Mouse (Mus musculus): Measurements from ENCODE around the gene Phf11a. TPM values are rescaled to one million over a fixed set of nuclear protein-coding genes. Genes with fewer than 3 reads are reported as not detected.
"Not testable (repeated sequence)": the region's sequence is repeated elsewhere in the genome, so short reads cannot be mapped to it uniquely, and the experiment has no call there.

The Phf11a gene
- polyA plus RNA-seq (2015; fragmentation: Nextera tagmentation; extraction: Ambion mirVana): not detected in 2 replicates

DNA sequence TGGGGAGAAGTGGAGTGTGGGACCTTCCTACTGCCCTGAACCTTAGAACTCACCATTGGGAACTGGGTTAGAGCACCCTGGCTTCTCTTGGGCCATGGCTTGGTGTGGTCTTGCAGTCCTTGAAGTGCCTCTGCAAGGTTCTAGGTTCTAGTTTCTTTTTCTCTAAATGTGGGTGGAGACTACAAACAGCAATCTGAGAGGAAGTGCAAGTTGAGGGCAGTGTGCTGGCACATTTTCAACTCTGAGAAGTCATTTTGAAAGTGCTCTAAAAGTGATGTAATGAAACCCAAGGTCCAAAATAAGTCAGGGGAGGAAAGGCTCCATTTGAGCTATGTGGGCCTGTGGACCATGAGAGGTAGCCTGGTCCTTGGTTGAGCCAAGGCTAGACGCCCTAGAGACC is at the start of gene Phf11a:
TSS of gene Phf11a (minus strand) at position 132 of the 400 bp plus-strand sequence.
- 68% methylated on average over 1 of the region's 1 CpGs for WGBS
- not testable (repeated sequence) for H3K9ac ChIP-seq; H3K9me3 ChIP-seq; H3K27me3 ChIP-seq; H3K4me1 ChIP-seq; H3K27ac ChIP-seq; H3K4me2 ChIP-seq; ATAC-seq (ENCODE audit: insufficient number of reproducible peaks, insufficient read depth, low FRiP score, low TSS enrichment, low read depth); H3K4me3 ChIP-seq; H3K36me3 ChIP-seq

DNA sequence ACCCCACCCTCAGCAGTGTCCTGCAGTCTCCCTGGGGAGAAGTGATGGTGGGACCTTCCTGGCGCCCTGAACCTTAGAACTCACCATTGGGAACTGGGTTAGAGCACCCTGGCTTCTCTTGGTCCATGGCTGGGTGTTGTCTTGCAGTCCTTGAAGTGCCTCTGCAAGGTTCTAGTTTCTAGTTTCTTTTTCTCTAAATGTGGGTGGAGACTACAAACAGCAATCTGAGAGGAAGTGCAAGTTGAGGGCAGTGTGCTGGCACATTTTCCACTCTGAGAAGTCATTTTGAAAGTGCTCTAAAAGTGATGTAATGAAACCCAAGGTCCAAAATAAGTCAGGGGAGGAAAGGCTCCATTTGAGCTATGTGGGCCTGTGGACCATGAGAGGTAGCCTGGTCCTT is 43.9 kb upstream of the Phf11a start, which contains the start of gene Phf11b:
TSS of gene Phf11b (minus strand) at position 163 of the 400 bp plus-strand sequence.
- H3K4me1 ChIP-seq; H3K27me3 ChIP-seq; H3K9ac ChIP-seq; H3K4me3 ChIP-seq; H3K27ac ChIP-seq; H3K9me3 ChIP-seq; H3K4me2 ChIP-seq; ATAC-seq (ENCODE audit: insufficient number of reproducible peaks, insufficient read depth, low FRiP score, low TSS enrichment, low read depth); H3K36me3 ChIP-seq: not testable (repeated sequence)
- 62% methylated on average over 1 of the region's 1 CpGs for WGBS

DNA sequence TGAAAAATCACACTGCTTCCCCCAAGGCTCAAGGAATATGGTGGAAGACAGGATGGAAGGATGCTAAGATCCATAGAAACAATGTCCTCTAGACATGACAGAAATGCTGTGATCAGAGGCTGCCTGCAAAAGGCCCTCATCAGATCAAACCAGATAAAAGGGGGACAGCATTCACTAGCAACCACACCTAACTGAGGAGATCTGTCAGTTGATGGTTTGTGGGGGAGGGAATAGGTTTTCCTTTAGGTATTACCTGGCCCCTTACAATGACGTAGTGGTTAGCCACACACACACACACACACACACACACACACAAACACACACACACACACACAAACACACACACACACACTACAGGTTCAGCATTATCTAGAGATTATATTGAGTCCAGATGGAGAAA is 42.2 kb upstream of the Phf11a start:
- no peak overlapping the region for H3K4me3 ChIP-seq
- no peaks in the 10 kb centered on the region for H3K36me3 ChIP-seq
- no peak overlapping the region for H3K27ac ChIP-seq
- H3K27me3 ChIP-seq: no peaks in the 10 kb centered on the region
- WGBS: 65% methylated on average over 1 of the region's 1 CpGs
- H3K9ac ChIP-seq: no peak overlapping the region
- ATAC-seq (ENCODE audit: insufficient number of reproducible peaks, insufficient read depth, low FRiP score, low TSS enrichment, low read depth): no peak
- H3K4me2 ChIP-seq: no peak overlapping the region
- no peaks in the 10 kb centered on the region for H3K9me3 ChIP-seq
- no peaks in the 10 kb centered on the region for H3K4me1 ChIP-seq

DNA sequence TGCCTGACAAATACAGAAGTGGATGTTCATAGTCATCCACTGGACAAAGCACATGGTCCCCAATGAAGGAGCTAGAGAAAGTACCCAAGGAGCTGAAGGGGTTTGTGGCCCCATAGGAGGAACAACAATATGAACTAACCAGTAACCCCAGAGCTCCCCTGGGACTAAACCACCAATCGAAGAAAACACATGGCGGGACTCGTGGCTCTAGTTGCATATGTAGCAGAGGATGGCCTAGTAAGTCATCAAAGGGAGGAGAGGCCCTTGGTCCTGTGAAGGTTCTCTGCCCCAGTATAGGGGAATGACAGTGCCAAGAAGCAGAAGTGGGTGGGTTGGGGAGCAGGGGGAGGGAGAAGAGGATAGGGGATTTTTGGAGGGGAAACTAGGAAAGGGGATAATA is 38.7 kb upstream of the Phf11a start:
- not testable (repeated sequence) for H3K9me3 ChIP-seq; H3K27ac ChIP-seq; H3K4me2 ChIP-seq; ATAC-seq (ENCODE audit: insufficient number of reproducible peaks, insufficient read depth, low FRiP score, low TSS enrichment, low read depth); H3K4me3 ChIP-seq; H3K27me3 ChIP-seq; H3K4me1 ChIP-seq; H3K36me3 ChIP-seq; H3K9ac ChIP-seq
- WGBS: 60% methylated on average over 3 of the region's 3 CpGs

DNA sequence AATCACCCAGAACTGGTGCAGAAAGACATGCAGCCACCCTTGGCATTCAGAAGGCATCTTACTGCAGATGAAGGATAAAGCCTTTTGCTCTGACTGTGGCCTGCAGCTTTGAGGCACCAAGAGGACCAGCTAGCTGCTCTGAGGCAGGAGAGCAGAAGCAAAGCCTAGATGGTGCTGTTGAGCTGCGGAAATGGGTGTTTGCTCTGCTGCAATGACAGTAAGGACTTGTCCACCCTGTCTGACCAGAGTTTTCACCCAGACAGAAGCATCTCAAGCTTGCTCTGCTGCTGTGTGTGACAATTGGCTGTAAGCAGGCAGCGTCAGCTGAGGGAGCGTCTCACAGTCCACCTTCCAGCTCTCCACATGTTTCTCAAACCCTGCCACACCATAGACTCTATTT is 33.2 kb upstream of the Phf11a start:
- ATAC-seq (ENCODE audit: insufficient number of reproducible peaks, insufficient read depth, low FRiP score, low TSS enrichment, low read depth); H3K4me3 ChIP-seq; H3K4me1 ChIP-seq; H3K9ac ChIP-seq; H3K4me2 ChIP-seq; H3K36me3 ChIP-seq; H3K9me3 ChIP-seq; H3K27ac ChIP-seq; H3K27me3 ChIP-seq: not testable (repeated sequence)
- 46% methylated on average over 3 of the region's 3 CpGs for WGBS

DNA sequence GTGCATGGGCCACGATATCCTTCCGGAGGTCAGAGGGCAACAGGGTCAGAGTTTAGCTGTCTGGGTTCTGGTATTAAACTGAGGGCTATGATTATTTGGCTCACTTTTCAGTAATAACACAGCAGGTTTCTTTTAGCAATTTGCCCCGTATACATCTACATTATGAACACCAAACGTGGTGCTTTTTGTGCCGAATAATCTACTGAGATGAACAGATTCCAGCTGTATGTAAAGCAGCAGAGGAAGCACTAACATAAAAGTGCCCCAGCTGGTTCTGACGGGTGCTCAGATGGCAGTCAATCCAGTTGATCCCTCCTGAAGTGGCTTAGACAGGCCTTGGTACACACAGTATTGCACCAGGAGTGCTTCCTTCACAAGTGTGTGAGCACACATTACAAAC is 22.6 kb upstream of the Phf11a start:
- WGBS: 71% methylated on average over 6 of the region's 6 CpGs
- H3K36me3 ChIP-seq; H3K27me3 ChIP-seq; H3K4me3 ChIP-seq; ATAC-seq (ENCODE audit: insufficient number of reproducible peaks, insufficient read depth, low FRiP score, low TSS enrichment, low read depth); H3K27ac ChIP-seq; H3K4me1 ChIP-seq; H3K9me3 ChIP-seq; H3K4me2 ChIP-seq; H3K9ac ChIP-seq: not testable (repeated sequence)

DNA sequence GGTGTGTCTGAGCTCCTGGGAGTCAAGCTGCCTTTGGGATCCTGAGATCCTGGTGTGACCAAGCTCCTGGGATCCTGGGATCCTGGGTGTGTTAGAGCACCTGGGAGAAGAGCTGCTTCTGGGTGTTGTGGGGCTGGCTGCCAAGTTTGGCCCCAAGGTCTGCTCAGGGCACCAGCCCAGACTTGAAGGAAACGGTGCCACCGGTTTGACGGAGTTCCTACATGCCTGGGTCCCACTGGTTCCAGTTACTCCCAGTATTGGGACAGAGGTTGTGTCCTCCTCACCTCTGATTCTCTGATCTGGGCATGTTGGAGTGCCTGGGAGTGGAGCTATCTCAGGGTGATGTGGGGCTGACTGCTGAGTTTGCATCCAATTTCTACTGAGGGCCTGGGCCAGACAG is 21.7 kb upstream of the Phf11a start:
- not testable (repeated sequence) for ATAC-seq (ENCODE audit: insufficient number of reproducible peaks, insufficient read depth, low FRiP score, low TSS enrichment, low read depth); H3K4me3 ChIP-seq; H3K36me3 ChIP-seq; H3K9ac ChIP-seq; H3K27me3 ChIP-seq; H3K4me1 ChIP-seq; H3K27ac ChIP-seq; H3K4me2 ChIP-seq; H3K9me3 ChIP-seq
- WGBS: 91% methylated on average over 3 of the region's 3 CpGs

DNA sequence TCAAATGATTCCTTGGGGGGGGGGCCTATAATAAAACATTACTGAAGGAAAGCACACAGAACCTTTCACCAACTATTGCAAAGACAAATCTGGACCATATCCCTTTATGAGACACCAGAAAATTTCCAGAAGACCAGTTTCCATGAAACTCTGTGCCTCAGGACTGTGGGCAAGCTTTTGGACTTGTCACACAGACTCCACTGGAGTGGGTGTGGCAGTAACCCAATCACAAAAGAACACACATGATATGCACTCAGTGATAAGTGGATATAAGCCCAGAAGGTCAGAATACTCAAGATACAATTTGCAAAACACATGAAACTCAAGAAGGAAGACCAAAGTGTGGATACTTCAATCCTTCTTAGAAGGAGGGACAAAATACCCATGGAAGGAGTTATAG is 5.6 kb downstream of the Phf11a start:
- not testable (repeated sequence) for H3K9me3 ChIP-seq; H3K9ac ChIP-seq; H3K4me2 ChIP-seq; H3K36me3 ChIP-seq; ATAC-seq (ENCODE audit: insufficient number of reproducible peaks, insufficient read depth, low FRiP score, low TSS enrichment, low read depth); H3K4me3 ChIP-seq; H3K27me3 ChIP-seq; H3K27ac ChIP-seq; H3K4me1 ChIP-seq

DNA sequence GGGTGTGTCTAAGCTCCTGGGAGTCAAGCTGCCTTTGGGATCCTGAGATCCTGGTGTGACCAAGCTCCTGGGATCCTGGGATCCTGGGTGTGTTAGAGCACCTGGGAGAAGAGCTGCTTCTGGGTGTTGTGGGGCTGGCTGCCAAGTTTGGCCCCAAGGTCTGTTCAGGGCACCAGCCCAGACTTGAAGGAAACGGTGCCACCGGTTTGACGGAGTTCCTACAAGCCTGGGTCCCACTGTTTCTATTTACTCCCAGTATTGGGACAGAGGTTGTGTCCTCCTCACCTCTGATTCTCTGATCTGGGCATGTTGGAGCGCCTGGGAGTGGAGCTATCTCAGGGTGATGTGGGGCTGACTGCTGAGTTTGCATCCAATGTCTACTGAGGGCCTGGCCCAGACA is 22.4 kb downstream of the Phf11a start:
- H3K36me3 ChIP-seq; H3K4me2 ChIP-seq; H3K9me3 ChIP-seq; H3K9ac ChIP-seq; ATAC-seq (ENCODE audit: insufficient number of reproducible peaks, insufficient read depth, low FRiP score, low TSS enrichment, low read depth); H3K4me3 ChIP-seq; H3K27ac ChIP-seq; H3K4me1 ChIP-seq; H3K27me3 ChIP-seq: not testable (repeated sequence)
- 90% methylated on average over 4 of the region's 4 CpGs for WGBS

DNA sequence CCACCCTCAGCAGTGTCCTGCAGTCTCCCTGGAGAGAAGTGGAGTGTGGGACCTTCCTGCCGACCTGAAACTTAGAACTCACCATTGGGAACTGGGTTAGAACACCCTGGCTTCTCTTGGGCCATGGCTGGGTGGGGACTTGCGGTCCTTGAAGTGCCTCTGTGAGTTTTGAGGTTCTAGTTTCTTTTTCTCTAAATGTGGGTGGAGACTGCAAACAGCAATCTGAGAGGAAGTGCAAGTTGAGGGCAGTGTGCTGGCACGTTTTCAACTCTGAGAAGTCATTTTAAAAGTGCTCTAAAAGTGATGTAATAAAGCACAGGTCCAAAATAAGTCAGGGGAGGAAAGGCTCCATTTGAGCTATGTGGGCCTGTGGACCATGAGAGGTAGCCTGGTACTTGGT is 37.3 kb downstream of the Phf11a start, which contains the start of gene Gm6904:
TSS of gene Gm6904 (minus strand) at position 161 of the 400 bp plus-strand sequence.
- WGBS: 59% methylated on average over 3 of the region's 3 CpGs

DNA sequence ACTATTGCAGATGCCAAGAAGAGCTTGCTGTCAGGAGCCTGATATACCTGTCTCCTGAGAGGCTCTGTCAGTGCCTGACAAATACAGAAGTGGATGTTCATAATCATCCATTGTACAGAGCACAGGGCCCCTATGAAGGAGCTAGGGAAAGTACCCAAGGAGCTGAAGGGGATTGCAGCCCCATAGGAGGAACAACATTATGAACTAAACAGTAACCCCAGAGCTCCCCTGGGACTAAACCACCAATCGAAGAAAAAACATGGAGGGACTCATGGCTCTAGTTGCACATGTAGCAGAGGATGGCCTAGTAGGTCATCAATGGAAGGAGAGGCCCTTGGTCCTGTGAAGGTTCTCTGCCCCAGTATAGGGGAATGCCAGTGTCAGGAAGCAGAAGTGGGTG is 41.5 kb downstream of the Phf11a start:
- not testable (repeated sequence) for H3K36me3 ChIP-seq; H3K9me3 ChIP-seq; H3K27me3 ChIP-seq; H3K27ac ChIP-seq; H3K4me1 ChIP-seq; H3K4me2 ChIP-seq; H3K4me3 ChIP-seq; ATAC-seq (ENCODE audit: insufficient number of reproducible peaks, insufficient read depth, low FRiP score, low TSS enrichment, low read depth); H3K9ac ChIP-seq
- WGBS: 91% methylated on average over 1 of the region's 1 CpGs

More for the DNA sequence above, 37.3 kb downstream of the Phf11a start, which contains the start of gene Gm6904:
- no peaks in the 10 kb centered on the region for H3K27me3 ChIP-seq
- H3K4me2 ChIP-seq: no peak within 1 kb of the TSS
- ATAC-seq (ENCODE audit: insufficient number of reproducible peaks, insufficient read depth, low FRiP score, low TSS enrichment, low read depth): no peak
- no peaks in the 10 kb centered on the region for H3K9me3 ChIP-seq
- no peaks in the 10 kb centered on the region for H3K36me3 ChIP-seq
- no peak within 1 kb of the TSS for H3K9ac ChIP-seq
- H3K4me3 ChIP-seq: no peak within 1 kb of the TSS
- no peak within 1 kb of the TSS for H3K27ac ChIP-seq
- no peaks in the 10 kb centered on the region for H3K4me1 ChIP-seq

DNA sequence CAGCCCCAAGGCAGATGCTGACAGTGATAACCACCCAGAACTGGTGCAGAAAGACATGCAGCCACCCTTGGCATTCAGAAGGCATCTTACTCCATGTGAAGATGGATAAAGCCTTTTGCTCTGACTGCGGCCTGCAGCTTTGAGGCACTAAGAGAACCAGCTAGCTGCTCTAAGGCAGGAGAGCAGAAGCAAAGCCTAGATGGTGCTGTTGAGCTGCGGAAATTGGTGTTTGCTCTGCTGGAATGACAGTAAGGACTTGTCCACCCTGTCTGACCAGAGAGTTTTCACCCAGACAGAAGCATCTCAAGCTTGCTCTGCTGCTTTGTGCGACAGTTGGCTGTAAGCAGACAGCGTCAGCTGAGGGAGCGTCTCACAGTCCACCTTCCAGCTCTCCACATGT is 47.0 kb downstream of the Phf11a start:
- not testable (repeated sequence) for H3K4me2 ChIP-seq; H3K9me3 ChIP-seq; H3K27ac ChIP-seq; H3K4me3 ChIP-seq; H3K36me3 ChIP-seq; H3K27me3 ChIP-seq; H3K4me1 ChIP-seq; ATAC-seq (ENCODE audit: insufficient number of reproducible peaks, insufficient read depth, low FRiP score, low TSS enrichment, low read depth); H3K9ac ChIP-seq
- 62% methylated on average over 5 of the region's 5 CpGs for WGBS

DNA sequence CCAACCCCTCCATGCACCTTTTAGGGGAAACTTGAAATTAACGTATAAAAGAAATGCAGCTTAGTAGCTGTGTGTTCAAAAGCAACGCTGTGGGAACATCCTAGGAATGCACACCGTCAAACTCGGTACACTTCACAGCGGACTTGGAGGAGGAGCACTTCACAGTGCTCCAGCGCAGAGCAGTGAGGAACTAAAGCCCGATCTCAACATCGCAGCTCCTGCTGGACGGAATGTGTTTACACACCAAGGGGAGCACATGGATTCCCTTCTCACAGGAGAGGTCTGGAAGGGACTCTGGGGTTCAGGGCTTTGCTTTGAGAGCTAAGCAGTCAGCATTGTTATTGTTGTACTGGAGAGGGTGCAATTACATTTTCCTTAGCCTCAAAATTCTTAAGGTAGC is 63.7 kb downstream of the Phf11a start:
- peaks cover 90% of the 10 kb centered on the region for H3K36me3 ChIP-seq
- H3K4me2 ChIP-seq: no peak overlapping the region
- 94% methylated on average over 9 of the region's 9 CpGs for WGBS
- no peak overlapping the region for H3K4me3 ChIP-seq
- ATAC-seq (ENCODE audit: insufficient number of reproducible peaks, insufficient read depth, low FRiP score, low TSS enrichment, low read depth): no peak
- no peak overlapping the region for H3K9ac ChIP-seq
- H3K9me3 ChIP-seq: peaks cover 5% of the 10 kb centered on the region
- no peaks in the 10 kb centered on the region for H3K27me3 ChIP-seq
- H3K27ac ChIP-seq: no peak overlapping the region
- H3K4me1 ChIP-seq: no peaks in the 10 kb centered on the region

Measured in embryonic facial prominence, embryonic 13.5 days (tissue).